Mouse (Mus musculus) heart, embryonic 11.5 days (tissue): ENCODE measurements around the gene Scn11a. TPM values are rescaled to one million over a fixed set of nuclear protein-coding genes. Genes with fewer than 3 reads are reported as not detected.

Experiments used
- ATAC-seq: fragments of 200-750 bp; cut with Nextera tagmentation; replicated peaks from 2 replicates; pipeline ENCODE4 v1.8.0; 2017; ENCODE audit warnings: moderate library complexity; ENCODE audit not compliant: insufficient number of reproducible peaks, low FRiP score, low TSS enrichment
- H3K27ac ChIP-seq: fragments of 300-500 bp; sonication (generic); 2 replicates; pipeline ENCODE4 v1.5.1; 2014; ENCODE audit warnings: mild to moderate bottlenecking, low read depth, low read length
- H3K27me3 ChIP-seq: fragments of 300-500 bp; sonication (generic); 2 replicates; pipeline ENCODE4 v1.6.1; 2014; ENCODE audit warnings: mild to moderate bottlenecking, low read length, mixed read lengths; ENCODE audit not compliant: control insufficient read depth, insufficient read depth
- H3K36me3 ChIP-seq: fragments of 300-500 bp; sonication (generic); 2 replicates; pipeline ENCODE4 v1.6.1; 2014; ENCODE audit warnings: mild to moderate bottlenecking, low read length, moderate library complexity, mixed read lengths; ENCODE audit not compliant: control insufficient read depth, insufficient read depth
- H3K4me1 ChIP-seq: fragments of 300-500 bp; sonication (generic); 2 replicates; pipeline ENCODE4 v1.6.1; 2014; ENCODE audit warnings: low read length; ENCODE audit not compliant: control insufficient read depth, insufficient read depth
- H3K4me2 ChIP-seq: fragments of 300-500 bp; sonication (generic); 2 replicates; pipeline ENCODE4 v1.6.1; 2014; ENCODE audit warnings: mild to moderate bottlenecking, moderate library complexity
- H3K4me3 ChIP-seq: fragments of 300-500 bp; sonication (generic); 2 replicates; pipeline ENCODE4 v1.5.1; 2014; ENCODE audit warnings: low read depth, low read length
- H3K9ac ChIP-seq: fragments of 300-500 bp; sonication (generic); 2 replicates; pipeline ENCODE4 v1.6.1; 2014; ENCODE audit warnings: mild to moderate bottlenecking, low read depth, low read length, moderate library complexity
- H3K9me3 ChIP-seq: fragments of 300-500 bp; sonication (generic); replicated peaks from 2 replicates; pipeline ENCODE4 v1.6.1; 2016; ENCODE audit warnings: low read length; ENCODE audit not compliant: control insufficient read depth
- WGBS: fragments of 180-500 bp; shearing (Covaris S2); extraction: QIAGEN DNeasy Blood & Tissue Kit; methylation state at CpG from one replicate; pipeline ENCODE4 v1.1.7; 2014; ENCODE audit not compliant: insufficient replicate concordance; 5-methylcytosine and 5-hydroxymethylcytosine counted together
- polyA plus RNA-seq: library from polyadenylated mRNA; unstranded; fragments of >200 nt; fragmentation: Nextera tagmentation; extraction: Ambion mirVana; gene quantifications from 2 replicates; pipeline ENCODE4 v1.2.1, GENCODE M21; 2014

The Scn11a gene
- polyA plus RNA-seq: 0.06 and 0.14 TPM in 2 replicates

DNA sequence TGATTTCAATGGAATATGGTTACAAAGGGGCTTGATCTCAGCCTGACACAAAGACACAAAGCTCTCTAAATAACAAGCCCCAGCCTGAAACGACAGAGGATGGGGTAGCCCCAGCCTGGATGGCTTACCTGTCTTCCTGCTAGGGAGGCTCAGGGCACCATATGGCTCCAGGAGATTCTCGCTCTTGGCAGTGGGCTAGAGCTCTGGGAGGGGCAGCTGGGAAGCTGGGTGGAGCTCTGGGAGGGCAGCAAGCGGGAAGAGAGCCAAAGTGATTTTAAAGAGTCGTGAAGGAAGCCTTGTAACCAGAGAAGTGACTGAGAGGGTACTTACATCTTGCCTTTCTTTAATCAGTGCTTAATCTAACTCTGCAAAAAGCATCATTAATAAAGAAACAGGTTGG is at the start of gene Scn11a:
Gene Scn11a (minus strand): TSS at position 160 of the 400 bp plus-strand sequence.
- Histone ChIP-seq H3K4me2 (no peak within 1 kb of the TSS), H3K36me3 (no peaks in the 10 kb centered on the region), H3K27me3 (no peaks in the 10 kb centered on the region), H3K9me3 (no peaks in the 10 kb centered on the region), H3K27ac (no peak within 1 kb of the TSS), H3K4me1 (no peaks in the 10 kb centered on the region), H3K4me3 (no peak within 1 kb of the TSS), H3K9ac (no peak within 1 kb of the TSS)
- WGBS: 36% methylated on average over 4 of the region's 4 CpGs
- ATAC-seq: no peak

DNA sequence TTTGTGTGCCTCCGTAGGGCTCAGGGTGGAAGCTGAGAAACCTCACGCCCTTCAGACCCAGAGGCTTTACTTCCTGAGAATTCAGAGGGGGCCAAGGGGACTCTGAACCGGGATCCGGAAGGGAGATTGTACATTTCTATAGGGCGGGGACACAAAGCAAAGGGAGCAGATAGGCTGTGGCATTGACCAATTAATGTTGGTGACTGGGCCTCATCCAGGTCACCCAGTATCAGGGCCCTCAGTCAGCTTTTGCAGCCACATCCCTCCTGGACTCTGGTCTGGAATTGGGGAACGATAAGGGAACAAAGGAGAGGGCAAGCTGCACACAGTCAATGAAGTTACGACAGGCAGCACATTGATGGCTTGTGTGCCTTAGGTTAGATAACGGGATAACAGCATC is 28.9 kb upstream of the Scn11a start:
- WGBS: 53% methylated on average over 8 of the region's 8 CpGs

DNA sequence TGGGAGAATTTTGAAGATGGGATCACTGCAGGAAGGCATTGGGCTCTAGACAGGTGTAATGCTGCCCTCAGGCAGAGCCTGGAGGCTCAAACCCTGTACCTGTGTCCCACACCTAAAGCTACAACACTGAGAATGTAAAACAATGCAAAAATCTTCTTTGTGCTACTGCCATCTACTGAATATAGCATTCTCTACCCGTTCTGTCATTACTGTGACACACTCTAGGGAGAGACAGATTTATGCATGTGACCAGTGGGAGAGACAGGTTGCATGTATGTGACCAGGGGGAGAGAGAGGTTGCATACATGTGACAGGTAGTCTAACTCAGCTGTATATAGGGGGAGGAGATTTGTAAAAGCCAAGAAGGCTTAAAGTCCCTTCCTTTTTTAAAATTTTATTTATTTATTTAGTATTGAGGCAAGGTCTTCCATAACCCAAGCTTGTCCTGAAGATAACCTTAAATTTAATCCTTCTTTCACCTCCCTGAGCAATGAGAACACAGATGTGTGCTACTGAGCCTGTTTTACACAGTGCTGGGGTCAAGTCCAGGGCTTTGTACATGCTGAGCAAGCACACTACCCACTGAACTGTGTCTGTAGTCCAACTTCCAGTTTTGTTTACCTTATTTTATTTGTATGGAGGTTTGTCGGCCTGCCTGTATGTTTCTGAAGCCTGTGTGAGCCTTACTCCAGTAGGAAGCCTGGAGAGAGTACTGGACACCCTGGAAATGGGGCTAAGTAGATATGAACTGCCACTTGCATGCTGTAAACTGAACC is 28.0 kb upstream of the Scn11a start:
- H3K4me3 ChIP-seq: no peak overlapping the region
- H3K4me1 ChIP-seq: no peaks in the 10 kb centered on the region
- H3K27me3 ChIP-seq: no peaks in the 10 kb centered on the region
- H3K36me3 ChIP-seq: no peaks in the 10 kb centered on the region
- WGBS: 73% methylated on average over 2 of the region's 2 CpGs
- no peak overlapping the region for H3K27ac ChIP-seq
- no peaks in the 10 kb centered on the region for H3K9me3 ChIP-seq
- no peak for ATAC-seq
- H3K4me2 ChIP-seq: no peak overlapping the region
- H3K9ac ChIP-seq: no peak overlapping the region

More for the DNA sequence above, 28.9 kb upstream of the Scn11a start:
- Histone ChIP-seq H3K9ac (no peak overlapping the region), H3K4me3 (no peak overlapping the region), H3K9me3 (no peaks in the 10 kb centered on the region), H3K4me1 (no peaks in the 10 kb centered on the region), H3K27ac (no peak overlapping the region), H3K27me3 (no peaks in the 10 kb centered on the region), H3K4me2 (no peak overlapping the region), H3K36me3 (no peaks in the 10 kb centered on the region)
- no peak for ATAC-seq

DNA sequence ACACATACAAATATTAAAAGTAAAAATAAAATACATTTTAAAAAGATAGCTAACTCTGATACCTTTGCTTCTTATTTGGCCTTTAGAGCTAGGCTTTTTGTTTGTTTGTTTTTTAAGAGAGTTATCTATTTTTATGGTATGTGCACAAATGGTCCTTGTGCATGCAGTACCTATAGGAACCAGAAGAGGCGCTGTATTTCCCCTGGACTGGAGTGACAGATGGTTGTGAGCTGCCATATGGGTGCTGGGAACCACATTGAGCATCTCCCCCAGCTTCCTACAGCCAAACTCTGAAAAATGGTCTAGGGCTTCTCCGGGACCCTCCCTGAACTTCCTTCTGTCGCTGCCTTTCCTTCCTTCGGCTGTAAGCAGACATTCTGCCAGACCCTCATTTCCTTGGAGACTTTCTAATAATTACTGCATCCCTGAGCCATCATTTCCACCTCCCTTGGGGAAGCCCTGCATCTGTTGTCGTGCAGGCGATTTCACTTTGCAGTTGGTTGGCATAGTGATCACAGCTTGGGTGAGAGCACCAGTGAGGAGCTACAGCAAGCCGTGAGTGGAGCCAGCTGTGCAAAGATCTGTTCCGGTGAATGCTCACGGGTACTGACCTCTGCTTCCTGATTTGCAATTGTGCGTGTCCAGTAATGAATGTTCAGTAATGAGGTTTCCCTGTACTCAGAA is 27.2 kb upstream of the Scn11a start:
- WGBS: 78% methylated on average over 10 of the region's 10 CpGs

DNA sequence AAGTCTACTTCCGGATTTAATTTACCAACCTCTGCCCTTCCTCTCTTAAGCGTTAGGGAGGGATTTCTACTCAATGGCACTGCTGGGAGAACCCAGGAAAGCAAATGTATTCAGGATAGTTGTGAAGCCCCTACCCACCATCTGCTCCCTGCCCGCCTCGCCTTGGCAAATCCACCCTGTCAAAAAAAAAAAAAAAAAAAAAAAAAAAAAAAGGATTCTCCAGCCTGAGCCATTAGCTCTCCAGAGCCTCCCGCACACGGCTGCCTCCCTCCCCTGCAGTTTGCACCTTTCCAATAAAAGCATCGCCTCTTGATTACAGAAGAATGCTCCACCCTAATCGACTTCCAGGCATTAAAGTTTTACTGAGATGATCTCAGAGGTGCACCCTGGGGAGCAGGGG is 24.0 kb upstream of the Scn11a start:
- H3K4me2 ChIP-seq: no peak overlapping the region
- H3K4me1 ChIP-seq: no peaks in the 10 kb centered on the region
- WGBS: 22% methylated on average over 8 of the region's 8 CpGs
- no peak overlapping the region for H3K9ac ChIP-seq
- H3K36me3 ChIP-seq: no peaks in the 10 kb centered on the region
- H3K27ac ChIP-seq: no peak overlapping the region
- no peak for ATAC-seq
- no peaks in the 10 kb centered on the region for H3K9me3 ChIP-seq
- H3K27me3 ChIP-seq: 0 out of 2 replicates have a peak, but pooled peaks cover 5% of the 10 kb centered on the region
- no peak overlapping the region for H3K4me3 ChIP-seq

More for the DNA sequence above, 27.2 kb upstream of the Scn11a start:
- Histone ChIP-seq H3K27ac (no peak overlapping the region), H3K4me3 (no peak overlapping the region), H3K4me1 (no peaks in the 10 kb centered on the region), H3K36me3 (no peaks in the 10 kb centered on the region), H3K4me2 (no peak overlapping the region), H3K9ac (no peak overlapping the region), H3K9me3 (no peaks in the 10 kb centered on the region), H3K27me3 (0 out of 2 replicates have a peak, but pooled peaks cover 3% of the 10 kb centered on the region)
- no peak for ATAC-seq

DNA sequence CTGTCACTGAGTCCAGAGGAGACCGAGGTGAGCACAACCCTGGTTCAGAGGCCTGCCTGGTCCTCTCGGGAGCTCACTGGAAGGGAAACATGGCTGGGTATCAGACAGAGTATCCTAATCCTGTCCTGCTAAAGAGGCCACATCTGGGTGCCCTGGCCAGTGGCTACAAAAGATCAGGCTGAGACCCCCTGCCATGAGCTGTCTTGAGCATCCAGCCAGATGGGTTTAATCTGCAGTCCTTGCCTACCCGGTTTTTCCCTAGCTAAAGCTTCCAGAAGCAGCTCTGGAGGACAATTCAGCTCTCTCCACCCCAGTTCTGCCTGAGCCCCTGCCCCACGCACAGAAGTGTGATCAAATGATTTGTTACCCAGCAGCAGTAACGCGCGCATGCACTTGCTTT is 23.4 kb upstream of the Scn11a start:
- no peak for ATAC-seq
- Histone ChIP-seq H3K36me3 (no peaks in the 10 kb centered on the region), H3K4me2 (no peak overlapping the region), H3K4me3 (no peak overlapping the region), H3K4me1 (no peaks in the 10 kb centered on the region), H3K9ac (no peak overlapping the region), H3K9me3 (no peaks in the 10 kb centered on the region), H3K27ac (no peak overlapping the region), H3K27me3 (0 out of 2 replicates have a peak, but pooled peaks cover 5% of the 10 kb centered on the region)
- WGBS: 31% methylated on average over 7 of the region's 7 CpGs

DNA sequence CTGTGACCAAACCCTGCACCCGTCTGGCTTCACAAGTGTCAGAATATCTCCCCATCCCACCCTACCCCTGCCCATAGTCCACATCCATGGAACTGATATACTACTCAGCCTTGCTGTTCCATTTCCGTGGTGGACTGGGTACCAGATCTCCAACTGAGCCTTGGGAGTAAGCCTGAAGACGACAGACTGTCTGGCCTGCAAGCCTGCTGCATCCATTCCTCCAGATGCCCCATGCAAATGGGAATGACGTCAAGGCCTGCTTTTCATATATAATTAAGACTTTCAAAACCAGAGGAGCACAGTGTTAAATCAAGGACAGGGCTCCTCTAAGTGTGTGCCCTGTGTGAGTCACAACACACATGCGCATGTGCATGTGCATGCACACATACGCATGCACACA is 21.9 kb upstream of the Scn11a start:
- Histone ChIP-seq H3K4me3 (no peak overlapping the region), H3K4me2 (no peak overlapping the region)

DNA sequence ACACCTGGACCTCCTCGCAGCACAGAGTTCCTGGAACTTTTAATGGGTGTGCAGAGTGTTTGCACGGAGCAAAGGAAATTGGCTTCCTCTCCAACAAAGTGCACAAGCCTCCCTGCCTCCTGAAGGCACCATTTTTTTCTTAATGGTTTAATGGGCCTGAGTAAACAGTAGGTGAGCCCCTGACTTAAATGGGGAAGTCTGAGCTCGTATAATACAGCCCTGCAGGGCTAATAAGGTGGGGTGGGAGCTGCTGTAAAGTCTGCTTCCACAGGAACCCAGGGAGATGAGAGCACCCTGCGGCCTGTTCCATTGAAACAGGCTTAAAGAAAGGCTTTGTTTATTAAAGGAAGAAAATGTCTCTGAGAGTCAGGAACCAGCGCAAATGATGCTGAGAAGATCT is 19.5 kb upstream of the Scn11a start:
- Histone ChIP-seq H3K4me3 (no peak overlapping the region), H3K4me1 (no peaks in the 10 kb centered on the region), H3K27ac (no peak overlapping the region), H3K4me2 (no peak overlapping the region), H3K9ac (no peak overlapping the region), H3K9me3 (no peaks in the 10 kb centered on the region), H3K36me3 (no peaks in the 10 kb centered on the region), H3K27me3 (0 out of 2 replicates have a peak, but pooled peaks cover 5% of the 10 kb centered on the region)
- 53% methylated on average over 5 of the region's 5 CpGs for WGBS
- no peak for ATAC-seq

More for the DNA sequence above, 21.9 kb upstream of the Scn11a start:
- 71% methylated on average over 6 of the region's 6 CpGs for WGBS
- Histone ChIP-seq H3K4me1 (no peaks in the 10 kb centered on the region), H3K27me3 (0 out of 2 replicates have a peak, but pooled peaks cover 5% of the 10 kb centered on the region), H3K9me3 (no peaks in the 10 kb centered on the region), H3K27ac (no peak overlapping the region), H3K9ac (no peak overlapping the region), H3K36me3 (no peaks in the 10 kb centered on the region)
- no peak for ATAC-seq
